In the genomic region with DNA sequence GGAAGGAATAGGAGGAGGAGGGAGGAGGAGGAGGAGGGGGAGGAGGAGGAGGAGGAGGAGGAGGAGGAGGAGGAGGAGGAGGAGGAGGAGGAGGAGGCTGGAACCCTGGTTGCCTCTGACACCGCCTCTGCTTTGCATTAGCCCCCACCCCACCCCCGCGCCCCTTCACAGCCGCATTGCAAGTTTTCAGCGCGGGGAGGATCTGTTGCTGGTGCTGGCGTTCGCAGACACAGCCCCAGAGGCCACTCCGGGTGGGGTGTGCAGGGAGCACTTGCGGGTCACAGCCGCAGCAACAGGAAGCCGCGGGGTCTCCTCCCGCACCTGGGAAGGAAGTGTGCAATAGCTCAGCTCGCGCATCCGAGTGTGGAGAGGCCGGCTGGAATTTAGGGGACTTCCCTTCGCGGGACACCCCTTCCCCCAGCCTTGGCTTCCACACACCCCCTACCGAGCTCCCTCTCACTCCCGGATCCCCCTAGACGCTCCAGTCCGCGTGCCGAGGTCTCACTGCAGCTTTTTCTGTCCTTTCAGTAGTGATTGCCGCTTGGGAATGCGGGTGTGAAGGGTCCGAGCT, we compare ENCODE assay signal across 8 mouse cellular contexts. TPM values are rescaled to one million over a fixed set of nuclear protein-coding genes. Genes with fewer than 3 reads are reported as not detected.
DNase-seq lines count a peak whose midpoint lies in the region; ATAC-seq and TF ChIP-seq lines count a peak whose summit lies in the region.

No protein-coding gene starts in this region.

- no peaks in the 10 kb centered on the region; the same call in 1 of the 2 replicates for H3K36me3 ChIP-seq in embryonic facial prominence, embryonic 10.5 days (replicated peaks)
- H3K36me3 ChIP-seq in limb, embryonic 15.5 days, result peaks cover 2% of the 10 kb centered on the region; the same call in 1 of the 2 replicates
- no peaks in the 10 kb centered on the region for H3K36me3 ChIP-seq in midbrain, embryonic 15.5 days (replicated peaks)
- no peaks in the 10 kb centered on the region for H3K36me3 ChIP-seq in stomach, postnatal 0 days (ENCODE audit: control insufficient read depth, insufficient read depth, low read length)

- under 1% methylated on average over 29 of the region's 29 CpGs for WGBS in embryonic facial prominence, embryonic 10.5 days
- WGBS in limb, embryonic 15.5 days, result 0% methylated on average over 18 of the region's 29 CpGs
- WGBS in midbrain, embryonic 15.5 days, result 0% methylated on average over 29 of the region's 29 CpGs
- 1% methylated on average over 27 of the region's 29 CpGs for whole genome bisulfite sequencing in stomach, postnatal 0 days

- peak overlapping the region; percentile 92 for H3K4me2 ChIP-seq in limb, embryonic 15.5 days
- H3K4me2 ChIP-seq in midbrain, embryonic 15.5 days, result peak overlapping the region; percentile 99
- peak overlapping the region; percentile 97 for H3K4me2 ChIP-seq in stomach, postnatal 0 days (replicated peaks; ENCODE audit: low read depth)

- H3K27ac ChIP-seq in embryonic facial prominence, embryonic 10.5 days (replicated peaks), result peak overlapping the region; percentile 93
- H3K27ac ChIP-seq in limb, embryonic 15.5 days, result peak overlapping the region; percentile 91
- H3K27ac ChIP-seq in midbrain, embryonic 15.5 days, result peak overlapping the region; percentile 85
- H3K27ac ChIP-seq in stomach, postnatal 0 days (replicated peaks), result peak overlapping the region; percentile 93

- peak overlapping the region; percentile 79 for H3K4me3 ChIP-seq in embryonic facial prominence, embryonic 10.5 days
- peak overlapping the region; percentile 73 for H3K4me3 ChIP-seq in limb, embryonic 15.5 days
- peak overlapping the region; percentile 77 for H3K4me3 ChIP-seq in midbrain, embryonic 15.5 days
- peak overlapping the region; percentile 67 for H3K4me3 ChIP-seq in stomach, postnatal 0 days (ENCODE audit: low read depth, low read length)

- TF ChIP-seq CTCF in stomach, postnatal 0 days (IDR thresholded peaks at IDR 0.05; ENCODE audit: low read depth), result no peak

- peak overlapping the region; percentile 64 for H3K9ac ChIP-seq in limb, embryonic 15.5 days
- H3K9ac ChIP-seq in midbrain, embryonic 15.5 days, result peak overlapping the region; percentile 69
- H3K9ac ChIP-seq in stomach, postnatal 0 days (ENCODE audit: low read length), result peak overlapping the region; percentile 74

- ATAC-seq in limb, embryonic 15.5 days (ENCODE audit: insufficient number of reproducible peaks, low FRiP score, low TSS enrichment, low read depth), result peak; percentile 35
- peak; percentile 18 for ATAC-seq in midbrain, embryonic 15.5 days (replicated peaks)
- no peak for ATAC-seq in stomach, postnatal 0 days (ENCODE audit: low FRiP score, low TSS enrichment)

- peak; percentile 67 for DNase-seq in embryo, embryonic 10 days (ENCODE audit: low spot score)
- no peak for DNase-seq in embryo, embryonic 9.5 days (ENCODE audit: extremely low spot score)
- peak; percentile 79 for DNase-seq in embryonic facial prominence, embryonic 10.5 days (ENCODE audit: low spot score)
- peak; percentile 30 for DNase-seq in heart, adult 8-10 months (ENCODE audit: low spot score)
- peak; percentile 19 to 23 for DNase-seq in kidney, adult 8-10 months
- peak; percentile 52 for DNase-seq in stomach, postnatal 0 days (ENCODE audit: low spot score)

- peaks cover 53% of the 10 kb centered on the region for H3K4me1 ChIP-seq in embryonic facial prominence, embryonic 10.5 days
- peaks cover 30% of the 10 kb centered on the region for H3K4me1 ChIP-seq in limb, embryonic 15.5 days
- H3K4me1 ChIP-seq in midbrain, embryonic 15.5 days, result peaks cover 32% of the 10 kb centered on the region
- H3K4me1 ChIP-seq in stomach, postnatal 0 days (replicated peaks; ENCODE audit: control insufficient read depth, insufficient read depth), result 0 out of 2 replicates have a peak, but pooled peaks cover 3% of the 10 kb centered on the region

- H3K27me3 ChIP-seq in embryonic facial prominence, embryonic 10.5 days (replicated peaks; ENCODE audit: low read depth, poor library complexity, severe bottlenecking), result no peaks in the 10 kb centered on the region
- H3K27me3 ChIP-seq in limb, embryonic 15.5 days, result no peaks in the 10 kb centered on the region
- peaks cover 3% of the 10 kb centered on the region; the same call in 1 of the 2 replicates for H3K27me3 ChIP-seq in midbrain, embryonic 15.5 days (replicated peaks)
- no peaks in the 10 kb centered on the region for H3K27me3 ChIP-seq in stomach, postnatal 0 days (ENCODE audit: control insufficient read depth, insufficient read depth, low read length)

- no peaks in the 10 kb centered on the region for H3K9me3 ChIP-seq in embryonic facial prominence, embryonic 10.5 days
- no peaks in the 10 kb centered on the region for H3K9me3 ChIP-seq in limb, embryonic 15.5 days
- H3K9me3 ChIP-seq in midbrain, embryonic 15.5 days, result no peaks in the 10 kb centered on the region
- H3K9me3 ChIP-seq in stomach, postnatal 0 days (ENCODE audit: control insufficient read depth, low read length), result no peaks in the 10 kb centered on the region

- no peak for TF ChIP-seq EP300 in stomach, postnatal 0 days (optimal IDR thresholded peaks at IDR 0.05)

RNA-seq across cellular contexts. Expression of a gene that starts 1.3 kb away (rescaled TPM):
- 3.1 and 4.6 TPM in 2 replicates for polyA plus RNA-seq in embryonic facial prominence, embryonic 10.5 days (2016; fragmentation: Nextera tagmentation; extraction: Ambion mirVana)
- total RNA-seq in heart, adult 8-10 months (2022), result 10 to 100 TPM; 60.6 to 71.1 (median 65.1) TPM
- polyA plus RNA-seq in limb, embryonic 15.5 days (2015; fragmentation: Nextera tagmentation; extraction: Ambion mirVana), result 15.4 and 16.2 TPM in 2 replicates
- 4.2 and 4.5 TPM in 2 replicates for polyA plus RNA-seq in midbrain, embryonic 15.5 days (2015; fragmentation: Nextera tagmentation; extraction: Ambion mirVana)
- polyA plus RNA-seq in stomach, postnatal 0 days (2015; fragmentation: Nextera tagmentation; extraction: Ambion mirVana), result 3.4 and 4.1 TPM in 2 replicates

RNA-seq across cellular contexts. Expression of a gene that starts 52.0 kb away (rescaled TPM):
- polyA plus RNA-seq in embryonic facial prominence, embryonic 10.5 days (2016; fragmentation: Nextera tagmentation; extraction: Ambion mirVana), result 32.1 and 35.9 TPM in 2 replicates
- total RNA-seq in heart, adult 8-10 months (2022), result 10 to 100 TPM; 33.5 to 40.4 (median 36.9) TPM
- 21.0 and 22.7 TPM in 2 replicates for polyA plus RNA-seq in limb, embryonic 15.5 days (2015; fragmentation: Nextera tagmentation; extraction: Ambion mirVana)
- polyA plus RNA-seq in midbrain, embryonic 15.5 days (2015; fragmentation: Nextera tagmentation; extraction: Ambion mirVana), result 17.9 and 20.1 TPM in 2 replicates
- polyA plus RNA-seq in stomach, postnatal 0 days (2015; fragmentation: Nextera tagmentation; extraction: Ambion mirVana), result 28.6 and 28.7 TPM in 2 replicates
